Mouse (Mus musculus): ENCODE results near the gene Tmem108.

DNA sequence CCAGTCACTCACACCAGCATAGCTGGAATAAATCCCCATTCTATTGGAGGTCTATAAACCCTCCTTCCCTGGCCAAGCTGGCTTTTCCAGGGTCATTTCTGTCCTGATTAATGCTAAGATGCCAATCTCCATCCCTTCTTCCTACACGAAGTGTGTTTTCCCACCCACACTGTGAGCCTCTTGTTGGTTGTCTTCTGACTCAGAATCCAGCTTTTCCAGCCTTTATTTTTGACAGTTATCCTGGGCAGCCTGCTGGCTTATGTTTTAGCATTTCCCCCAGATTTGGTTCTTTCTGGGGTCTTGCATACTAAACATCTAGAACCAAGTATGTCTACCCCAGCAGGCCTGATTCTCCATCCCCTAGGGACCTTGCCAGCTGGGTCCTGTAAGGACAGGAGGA lies 217.0 kb downstream of the Tmem108 start:
- no peak for TF ChIP-seq CTCF (IDR thresholded peaks at IDR 0.05; ENCODE audit: low read depth, low read length)
- TF ChIP-seq POLR2A (IDR thresholded peaks at IDR 0.05; ENCODE audit: borderline replicate concordance, low read depth, low read length) = no peak

All from bone marrow macrophage, adult 2 months (primary cell).